Mouse (Mus musculus): ENCODE data around the gene Hyls1.
"Not testable (repeated sequence)": the region's sequence is repeated elsewhere in the genome, so short reads cannot be mapped to it uniquely, and the experiment has no call there.

Hyls1 gene

DNA sequence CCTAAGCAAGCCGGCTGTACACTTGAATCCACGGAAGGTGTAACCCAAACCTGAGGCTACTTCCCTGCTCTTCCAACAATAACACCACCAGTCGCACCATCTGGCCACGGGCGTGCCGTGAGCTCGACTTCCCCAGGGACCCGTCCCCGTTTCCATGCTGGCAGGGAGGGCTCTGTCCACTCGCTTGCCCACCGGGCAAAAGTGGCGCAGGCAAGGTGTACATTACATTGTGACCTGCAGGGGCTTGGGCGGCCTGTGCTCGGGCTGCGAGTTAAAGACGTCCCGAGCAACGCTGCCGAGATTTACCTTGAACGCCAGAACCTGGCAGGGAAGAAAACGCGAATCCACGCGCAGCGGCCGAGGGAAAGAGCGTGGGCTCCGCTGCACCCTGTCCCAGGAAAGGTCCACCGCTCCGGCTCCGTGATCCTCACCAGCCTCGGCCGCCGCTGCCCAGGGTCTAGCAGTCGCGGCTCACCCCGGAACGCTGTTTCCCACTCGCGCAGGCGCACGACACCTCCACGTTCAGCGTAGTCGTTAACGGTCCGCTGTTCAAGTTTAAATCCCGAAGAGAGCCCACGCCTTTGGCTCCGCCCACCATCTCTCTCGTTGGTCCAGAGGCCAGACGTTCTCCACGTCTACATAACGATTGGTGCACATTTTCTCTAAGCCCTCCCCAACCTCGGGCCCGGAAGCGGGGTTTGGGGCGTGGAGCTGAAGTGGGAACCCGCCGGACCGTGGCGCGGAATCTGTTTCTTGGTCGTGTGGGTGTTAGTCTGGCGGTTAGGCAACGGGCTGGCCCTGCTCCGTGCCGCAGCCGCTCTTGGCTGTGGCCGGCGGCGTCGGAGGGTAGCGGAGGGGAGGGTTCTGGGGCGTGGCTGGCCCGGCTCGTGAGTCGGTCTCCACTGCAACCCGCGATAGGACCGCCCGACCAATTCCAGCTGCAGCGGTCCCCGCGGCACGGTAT is at the start of gene Hyls1, which contains the start of gene Pate2:
Hyls1 (minus strand) TSS at position 828 of the 964 bp plus-strand sequence.
Pate2 (plus strand) TSS at position 714 of the 964 bp plus-strand sequence.
- in situ Hi-C loops (cut with MseI, MboI): no loop called here

DNA sequence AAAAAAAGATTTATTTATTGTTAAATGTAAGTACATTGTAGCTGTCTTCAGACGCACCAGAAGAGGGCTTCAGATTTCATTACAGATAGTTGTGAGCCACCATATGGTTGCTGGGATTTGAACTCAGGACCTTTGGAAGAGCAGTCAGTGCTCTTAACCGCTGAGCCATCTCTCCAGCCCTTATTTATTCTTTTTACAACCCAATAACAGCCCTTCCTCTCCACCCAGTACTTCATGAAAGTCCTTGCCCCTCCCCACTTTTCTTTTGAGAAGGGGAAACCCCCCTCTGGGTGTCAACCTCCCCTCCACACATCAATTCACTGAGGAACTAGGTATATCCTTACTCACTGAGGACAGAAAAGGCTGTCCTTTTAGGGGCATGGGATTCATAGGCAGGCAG is 46.6 kb upstream of the Hyls1 start:
- in situ Hi-C loops (cut with MseI, MboI): not testable (repeated sequence)

DNA sequence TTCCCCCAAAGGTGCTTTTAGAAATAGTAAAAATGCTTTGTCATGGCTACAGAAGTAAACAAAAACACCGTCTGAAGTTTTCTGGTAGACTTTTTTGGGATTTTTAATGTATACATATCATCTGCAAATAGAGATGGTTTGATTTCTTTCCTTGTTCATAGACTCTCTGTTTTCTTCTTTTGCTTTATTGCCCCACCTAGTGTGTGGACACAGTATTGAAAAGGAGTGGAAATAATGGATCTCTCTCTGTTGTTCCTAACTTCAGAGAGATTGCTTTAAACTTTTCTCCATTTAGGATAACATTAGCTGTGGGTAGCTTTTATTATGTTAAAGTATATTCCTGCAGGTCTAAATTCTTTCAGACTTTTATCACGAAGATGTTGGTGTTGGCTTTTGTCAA is 43.8 kb upstream of the Hyls1 start:
- in situ Hi-C loops (cut with MseI, MboI): no loop called here

DNA sequence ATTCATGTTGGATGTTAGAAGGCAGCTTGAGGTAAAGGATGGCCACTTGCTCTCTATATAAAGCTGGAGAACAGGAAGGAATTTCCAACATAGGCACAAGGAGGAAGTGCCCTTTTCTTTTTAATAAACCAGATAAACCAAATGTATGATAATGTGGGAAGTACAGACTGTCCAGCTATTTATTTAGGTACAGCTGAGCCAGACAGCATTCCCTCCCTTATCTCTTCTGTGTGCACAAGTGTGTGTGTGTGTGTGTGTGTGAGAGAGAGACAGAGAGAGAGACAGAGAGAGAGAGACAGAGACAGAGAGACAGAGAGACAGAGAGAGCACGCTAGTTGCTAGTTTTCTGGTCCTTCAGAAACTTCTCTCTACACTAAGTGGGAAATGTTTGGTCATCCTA is 41.6 kb upstream of the Hyls1 start, which contains the start of gene Pate4:
Pate4 (minus strand) TSS at position 101 of the 400 bp plus-strand sequence.
- in situ Hi-C loops (cut with MseI, MboI): no loop called here

DNA sequence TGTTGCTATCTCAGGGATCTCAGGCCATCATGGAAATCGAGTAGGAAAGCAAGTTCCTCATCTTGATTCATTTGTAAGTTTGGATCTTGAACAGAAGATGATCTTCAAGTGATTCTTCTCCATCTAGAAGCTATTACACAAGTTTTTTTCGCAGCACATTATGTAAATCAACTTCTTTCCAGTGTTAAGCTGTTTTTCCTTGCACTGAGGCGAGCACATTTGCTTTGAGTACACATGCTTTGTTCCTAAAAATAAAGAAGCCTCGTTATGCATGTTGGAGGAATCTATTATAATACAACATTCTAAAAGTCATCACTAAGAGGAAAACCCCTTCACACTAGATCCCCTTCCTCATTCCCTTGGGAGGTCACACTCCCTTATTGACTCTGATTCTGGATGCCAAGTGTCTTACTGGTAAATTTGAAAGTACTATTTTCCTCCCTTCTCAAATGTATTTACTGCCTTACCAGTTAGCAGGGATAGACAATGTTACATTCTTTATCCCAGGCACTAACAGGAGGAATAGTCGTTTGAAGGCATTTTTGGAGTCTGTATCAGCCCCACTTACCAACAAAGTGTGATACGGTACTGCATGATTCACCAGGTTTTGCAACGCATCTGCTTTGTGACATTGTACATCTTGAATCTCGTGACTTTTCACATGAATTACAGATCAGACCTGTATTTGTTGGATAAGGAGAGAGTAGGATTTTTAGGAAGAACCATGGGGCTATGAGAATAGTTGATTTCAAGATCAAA is 37.6 kb upstream of the Hyls1 start:
- in situ Hi-C loops (cut with MseI, MboI): no loop called here

DNA sequence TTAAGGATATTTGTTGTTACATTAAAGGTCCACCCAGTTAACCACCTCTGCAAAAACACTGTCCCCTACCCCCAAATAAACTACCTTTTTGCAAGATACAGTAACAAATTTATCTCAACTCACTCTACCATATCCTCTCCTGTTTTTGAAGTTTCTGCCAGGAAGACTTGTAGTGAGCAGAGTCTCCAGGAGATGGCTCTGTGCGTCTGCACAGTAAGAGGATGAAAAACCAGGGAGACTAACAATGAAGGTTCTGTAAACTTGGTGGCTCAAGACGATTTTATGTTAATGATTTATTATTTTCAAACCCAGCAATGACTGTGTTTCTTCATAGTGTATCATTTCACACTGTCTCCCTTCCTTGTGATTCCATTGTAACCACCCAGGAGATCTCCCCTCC is 22.7 kb upstream of the Hyls1 start:
- in situ Hi-C loops (cut with MseI, MboI): loop anchor here (25.0 kb wide), 2 partner anchors 844 to 1119 kb away; partner anchors contain the start of gene Gm7257 (in 1 of the 2)

DNA sequence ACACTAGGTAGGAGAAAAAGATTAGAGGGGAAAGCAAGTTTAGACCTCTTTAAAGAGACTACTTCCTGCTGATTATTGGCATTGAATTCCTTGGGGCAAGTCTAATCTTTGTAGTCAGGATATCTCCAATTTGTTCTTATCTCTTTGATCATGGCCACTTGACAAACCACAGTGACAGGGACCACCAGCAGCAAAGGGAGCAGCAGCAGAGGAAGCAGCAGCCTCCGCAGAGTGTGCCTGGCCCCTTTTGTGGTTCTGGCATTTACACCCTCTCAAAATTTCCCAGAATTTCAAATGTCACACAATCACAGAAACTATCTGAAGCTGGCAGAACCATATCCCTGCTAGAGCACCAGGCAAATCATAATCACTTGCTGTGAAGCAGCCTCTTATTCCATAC is 17.5 kb upstream of the Hyls1 start:
- in situ Hi-C loops (cut with MseI, MboI): loop anchor here (25.0 kb wide), 2 partner anchors 850 to 1125 kb away; partner anchors contain the start of gene Gm7257 (in 1 of the 2)

DNA sequence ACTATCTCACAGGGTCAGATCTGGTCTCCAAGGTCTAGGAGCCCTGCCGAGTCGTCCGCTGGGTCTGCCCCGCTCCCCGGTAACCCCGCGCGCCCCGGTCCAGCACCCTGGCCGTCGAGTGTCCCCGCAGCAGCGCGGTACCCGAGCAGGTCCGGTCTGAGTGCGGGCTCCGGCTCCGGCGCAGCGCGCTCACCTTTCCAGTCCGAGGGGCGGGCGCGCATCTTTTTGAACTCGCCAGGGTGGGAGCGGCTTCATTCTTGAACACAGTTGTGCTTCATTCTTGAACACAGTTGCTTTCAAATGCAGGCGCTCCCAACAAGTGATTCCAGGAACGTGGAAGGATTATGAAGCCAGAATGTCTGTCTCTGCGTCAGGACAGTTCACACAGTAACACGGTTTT is 4.2 kb upstream of the Hyls1 start:
- in situ Hi-C loops (cut with MseI, MboI): no loop called here

DNA sequence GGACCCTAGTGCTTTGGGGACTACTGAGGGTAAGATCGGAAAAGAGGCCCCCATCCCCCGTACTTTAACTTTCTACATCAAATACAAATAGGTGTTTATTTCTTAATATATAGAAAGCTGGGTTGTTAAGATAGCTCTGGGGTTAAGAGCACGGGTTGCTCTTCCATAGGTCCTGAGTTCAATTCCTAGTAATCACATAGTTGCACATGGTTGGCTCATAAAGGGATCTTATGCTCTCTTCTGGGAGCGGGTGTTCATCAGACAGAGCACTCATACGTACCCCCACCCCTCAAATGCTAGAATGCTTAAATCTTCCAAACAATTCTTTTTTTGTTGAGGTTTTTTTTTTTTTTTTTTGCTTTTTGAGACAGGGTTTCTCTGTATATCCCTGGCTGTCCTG is 465 bp upstream of the Hyls1 start:
- in situ Hi-C loops (cut with MseI, MboI): no loop called here

DNA sequence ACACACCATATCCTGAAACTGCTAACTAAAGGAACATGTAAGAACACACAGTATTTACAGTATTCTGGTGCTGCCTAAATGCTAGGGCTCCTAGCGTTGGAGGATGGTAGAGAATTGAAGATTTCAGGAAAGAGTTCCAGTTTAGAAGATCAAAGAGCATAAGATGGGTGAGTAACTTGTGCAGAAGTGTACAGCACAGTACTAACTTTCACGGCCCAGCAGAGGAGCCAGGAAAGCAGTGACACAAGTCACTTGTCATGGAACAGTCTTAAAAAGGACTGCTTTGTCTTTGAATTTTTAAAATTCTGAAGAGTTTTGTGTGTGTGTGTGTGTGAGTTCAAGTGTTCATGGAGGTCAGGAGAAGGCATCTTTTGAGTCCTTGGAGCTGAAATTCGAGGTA is 2.2 kb downstream of the Hyls1 start:
- in situ Hi-C loops (cut with MseI, MboI): no loop called here

DNA sequence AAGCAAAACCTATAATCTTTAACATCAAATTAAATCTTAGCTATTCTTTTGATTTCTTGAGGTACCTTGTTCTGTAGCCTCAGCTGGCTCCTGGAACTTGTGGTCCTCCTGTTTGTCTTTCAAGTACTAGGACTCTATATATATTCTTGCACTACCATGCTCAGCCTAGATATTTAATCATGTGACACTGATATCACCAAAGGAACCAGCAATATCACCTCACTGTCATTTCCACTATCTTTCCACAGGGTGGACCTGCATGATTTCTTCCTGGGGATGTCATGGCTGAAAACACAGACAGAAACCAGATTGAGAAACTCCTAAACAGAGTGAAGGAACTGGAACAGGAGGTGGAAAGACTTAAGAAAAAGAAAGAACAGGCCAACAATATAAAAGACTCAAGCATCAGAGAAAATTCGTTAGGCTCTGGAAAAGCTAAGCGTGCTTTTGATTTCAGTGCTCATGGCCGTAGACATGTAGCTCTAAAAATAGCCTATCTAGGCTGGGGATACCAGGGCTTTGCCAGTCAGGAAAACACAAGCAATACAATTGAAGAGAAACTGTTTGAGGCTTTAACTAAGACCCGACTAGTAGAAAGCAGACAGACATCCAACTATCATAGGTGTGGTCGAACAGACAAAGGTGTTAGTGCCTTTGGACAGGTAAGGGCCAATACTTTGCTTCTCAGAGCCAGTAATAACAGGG is 5.5 kb downstream of the Hyls1 start:
- in situ Hi-C loops (cut with MseI, MboI): no loop called here

DNA sequence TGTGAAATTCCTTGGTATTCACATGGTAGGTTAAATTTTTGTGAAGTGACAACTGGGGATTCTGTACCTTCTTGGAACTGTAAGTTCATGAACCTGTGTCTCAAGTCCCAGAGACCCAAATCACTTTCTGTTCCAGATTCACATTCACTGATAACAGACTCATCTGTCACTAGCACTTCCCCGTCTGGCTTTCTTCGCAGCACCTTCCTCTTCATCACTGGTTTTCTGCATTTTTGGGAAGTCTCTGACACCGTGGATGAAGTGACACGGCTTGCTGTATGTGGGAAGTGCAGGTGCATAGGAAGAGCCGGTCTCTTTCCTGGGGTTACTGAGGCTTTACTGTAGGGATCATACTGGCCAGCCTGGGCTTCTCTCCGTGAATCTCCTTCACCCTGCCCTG is 8.6 kb downstream of the Hyls1 start:
- in situ Hi-C loops (cut with MseI, MboI): no loop called here

DNA sequence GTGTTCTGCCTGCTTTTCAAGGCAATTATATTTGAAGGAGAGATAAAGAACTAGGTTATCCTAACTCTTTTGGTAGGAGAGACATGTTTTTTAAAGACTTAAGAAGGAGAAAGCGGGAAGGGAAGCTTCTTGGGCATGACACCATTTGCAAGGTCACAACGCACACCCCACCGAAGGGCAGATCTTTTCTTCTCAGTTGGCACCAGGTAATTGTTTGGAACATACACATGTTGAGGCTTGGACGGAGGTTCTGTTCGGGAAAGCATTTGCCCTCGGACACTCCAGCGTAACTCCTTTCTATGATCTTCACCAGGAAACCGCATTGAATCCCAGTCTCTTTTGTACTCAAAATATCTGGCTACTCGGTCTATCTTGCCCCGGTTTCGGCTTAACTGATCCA is 9.1 kb downstream of the Hyls1 start:
- in situ Hi-C loops (cut with MseI, MboI): no loop called here

DNA sequence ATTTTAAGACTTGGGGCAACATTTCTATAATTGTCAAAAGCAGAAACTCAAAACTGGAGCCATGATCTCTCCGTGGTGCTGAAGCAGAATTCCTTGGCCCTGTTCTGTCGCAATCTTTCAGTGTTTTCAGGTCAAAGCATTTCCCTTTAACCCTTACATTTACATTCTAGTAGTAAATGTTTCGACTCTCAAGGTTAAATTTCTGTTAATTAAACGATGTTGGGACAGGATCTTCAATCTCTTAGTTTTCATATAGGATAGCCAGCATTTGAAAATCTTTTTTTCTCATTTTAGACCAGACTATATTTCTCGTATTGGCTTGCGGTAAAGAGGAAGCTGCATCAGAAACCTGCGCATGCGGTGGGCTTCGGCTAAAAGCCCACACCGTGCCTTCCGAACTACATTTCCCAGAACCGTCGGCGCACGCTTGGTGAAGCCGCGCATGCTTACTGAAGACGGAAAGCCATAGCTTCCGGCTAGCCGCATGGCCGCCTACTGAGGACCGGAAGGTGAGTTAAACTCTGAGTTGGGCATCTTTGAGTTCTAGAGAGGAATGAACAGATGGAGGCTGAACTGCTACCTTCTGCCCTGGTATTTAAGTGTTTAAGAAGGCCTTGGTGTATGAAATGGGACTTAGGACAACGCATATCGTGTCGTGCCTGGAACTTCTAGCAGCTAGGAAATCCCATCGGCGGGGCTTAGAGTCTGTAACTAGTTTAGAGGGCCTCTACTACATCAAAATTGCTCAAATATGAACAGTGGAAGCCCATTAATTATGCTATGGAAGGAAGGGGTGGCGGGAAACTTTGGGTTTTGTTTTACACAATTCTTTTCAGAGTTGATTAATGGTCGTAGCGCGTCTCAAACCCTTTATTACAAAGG is 10.9 kb downstream of the Hyls1 start:
- in situ Hi-C loops (cut with MseI, MboI): no loop called here

DNA sequence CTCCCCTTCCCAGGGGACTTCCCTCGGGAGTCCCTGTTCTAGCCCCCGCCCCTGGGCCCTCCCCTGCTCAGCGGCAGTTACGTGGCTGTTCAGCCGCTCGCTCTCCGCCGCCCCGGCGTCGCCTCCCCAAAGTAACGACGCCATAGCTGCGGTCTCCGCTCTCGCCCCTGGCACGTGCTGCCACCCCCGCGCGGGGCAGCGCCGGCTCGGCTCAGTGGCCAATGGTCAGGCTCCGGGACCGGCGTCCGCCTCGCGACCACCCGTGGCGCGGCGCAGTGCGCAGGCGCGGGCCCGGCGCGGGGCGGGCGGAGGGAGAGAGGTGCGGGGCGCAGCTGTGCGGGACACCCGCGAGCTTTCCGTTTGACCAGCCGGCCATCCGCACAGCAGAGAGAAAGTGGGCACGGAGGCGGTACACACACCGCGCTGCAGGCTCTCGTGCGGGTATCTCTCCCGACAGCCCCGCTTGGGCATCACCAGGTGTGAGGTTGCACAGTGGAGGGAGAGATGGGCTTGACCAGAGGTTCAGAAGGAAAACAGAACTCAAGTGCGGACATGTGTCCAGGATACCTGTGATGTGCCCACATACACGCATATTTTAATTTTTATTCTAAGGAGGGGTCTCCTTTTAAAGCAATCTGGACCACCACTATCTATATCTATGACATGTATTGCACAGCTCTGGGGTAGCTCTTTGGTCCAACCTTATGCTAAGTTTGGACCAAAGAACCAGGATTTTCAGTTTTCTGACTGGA is 11.8 kb downstream of the Hyls1 start, which contains the start of the genes Ddx25 and Pus3:
Ddx25 (minus strand) TSS at position 272 of the 752 bp plus-strand sequence.
Pus3 (plus strand) TSS at position 339 of the 752 bp plus-strand sequence.
- in situ Hi-C loops (cut with MseI, MboI): no loop called here

DNA sequence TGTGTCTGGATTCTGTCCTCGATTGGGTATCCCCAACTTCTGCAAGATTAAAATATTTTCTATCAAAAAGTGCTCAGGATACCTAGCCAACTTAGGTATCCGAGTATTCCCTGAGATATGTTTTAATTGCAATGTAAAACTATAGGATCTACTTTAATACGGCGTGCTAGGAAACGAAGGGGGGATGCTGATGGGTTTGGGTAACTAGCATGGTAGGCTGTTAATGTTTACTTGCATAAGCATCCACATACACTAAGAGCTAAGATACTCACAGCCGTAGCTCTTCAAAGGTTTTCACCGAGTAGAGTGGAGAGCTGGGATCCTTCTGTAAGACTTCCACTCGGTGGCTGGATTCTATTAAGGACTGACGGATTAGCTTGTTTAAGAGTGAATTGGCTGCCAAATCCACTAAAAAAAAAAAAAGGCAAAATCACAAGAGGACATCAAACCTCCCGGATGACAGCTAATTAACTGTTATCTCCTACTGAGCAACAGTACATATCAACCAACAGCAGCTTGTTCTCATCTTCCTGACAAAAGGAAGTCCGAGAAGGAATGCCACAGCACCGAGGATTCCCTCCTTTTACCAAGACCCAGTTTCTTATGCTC is 13.6 kb downstream of the Hyls1 start:
- in situ Hi-C loops (cut with MseI, MboI): no loop called here

DNA sequence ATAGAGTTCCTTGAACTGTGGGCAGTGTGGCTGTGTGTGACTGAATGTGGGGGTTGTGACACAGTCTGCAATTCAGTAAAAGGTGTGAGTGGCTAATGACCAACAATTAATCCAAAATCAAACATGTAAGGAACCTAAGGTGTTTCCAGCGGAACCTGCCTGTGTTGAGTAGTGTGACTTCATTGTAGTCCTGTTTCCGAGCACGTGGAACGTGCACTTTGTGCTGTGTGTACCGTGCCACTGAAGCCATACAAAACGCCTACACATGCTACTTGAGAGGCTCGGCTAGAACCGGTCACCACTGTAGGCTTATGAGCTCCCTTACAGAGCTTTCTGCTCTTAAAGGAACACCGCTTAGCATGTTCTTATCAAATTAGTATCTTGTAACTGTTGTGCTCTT is 21.7 kb downstream of the Hyls1 start:
- in situ Hi-C loops (cut with MseI, MboI): no loop called here

DNA sequence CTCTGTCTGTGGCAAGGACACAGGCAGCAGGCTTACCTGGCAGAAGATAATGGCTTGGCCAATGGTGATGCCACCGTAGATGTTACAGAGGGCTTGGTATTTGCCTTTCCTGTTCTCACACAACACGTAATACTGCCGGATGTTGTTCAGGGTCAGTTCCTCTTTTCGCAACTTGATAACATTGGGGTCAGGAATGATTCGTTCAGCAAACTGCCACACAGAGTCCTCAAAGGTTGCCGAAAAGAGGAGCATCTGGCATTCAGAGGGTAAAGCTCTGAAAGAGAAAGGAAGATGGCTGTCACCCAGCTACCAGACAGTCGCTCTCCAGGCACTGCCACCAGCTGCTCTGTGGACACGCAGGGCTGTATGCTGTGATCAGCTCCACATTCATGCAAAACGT is 23.5 kb downstream of the Hyls1 start:
- in situ Hi-C loops (cut with MseI, MboI): no loop called here

DNA sequence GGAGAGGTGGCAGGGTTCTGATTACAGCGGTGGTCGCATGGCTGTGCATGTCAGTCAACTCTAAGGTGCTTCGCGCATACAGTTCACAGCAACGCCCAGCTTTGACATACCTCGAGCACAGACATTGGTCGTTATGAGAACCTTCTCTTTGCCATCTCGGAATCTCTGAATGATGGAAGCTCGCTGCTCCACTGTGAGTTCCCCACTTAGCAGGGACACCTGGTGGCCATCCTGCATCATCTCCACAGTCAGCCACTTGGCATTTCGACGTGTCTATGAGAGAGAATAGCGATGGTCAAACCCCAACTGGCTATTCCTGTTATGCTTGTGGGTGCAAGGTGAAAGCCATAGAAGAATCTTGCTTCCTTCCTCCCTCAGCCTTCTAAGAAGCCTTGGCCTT is 24.5 kb downstream of the Hyls1 start:
- in situ Hi-C loops (cut with MseI, MboI): no loop called here

Data from mouse trophoblast stem cell (cell line).